Comparison of ENCODE assay signal across 22 mouse cellular contexts in the genomic region with DNA sequence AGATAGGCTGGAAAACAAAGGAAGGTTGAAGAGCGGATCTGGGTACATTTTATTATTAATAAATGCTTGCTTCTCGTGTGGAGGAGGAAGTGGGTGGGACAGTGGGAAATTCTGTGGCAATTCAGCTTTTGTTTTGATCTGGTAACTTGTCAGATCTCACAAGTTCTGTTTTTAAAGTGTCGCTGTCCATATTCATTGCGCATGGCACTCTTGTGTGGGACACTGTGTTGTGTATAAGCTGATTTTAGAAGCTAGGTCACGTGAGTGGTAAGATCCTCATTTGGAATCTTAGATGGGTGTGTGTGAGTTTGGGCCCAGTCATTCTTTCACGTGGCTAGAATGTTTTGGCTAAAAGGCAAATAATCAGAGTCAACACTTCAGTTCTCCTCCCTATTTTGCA. TPM values are rescaled to one million over a fixed set of nuclear protein-coding genes. Genes with fewer than 3 reads are reported as not detected.
DNase-seq lines count a peak whose midpoint lies in the region; ATAC-seq and TF ChIP-seq lines count a peak whose summit lies in the region.
"Had no signal": no experiment of that assay in that cellular context is flagged by ENCODE, and none has a peak within 500 bp of the region (broad histone marks: within the 10 kb centered on the region; RNA-seq: fewer than 3 reads in every experiment).

No protein-coding gene starts in this region.

- H3K9me3 ChIP-seq in lung, postnatal 0 days (ENCODE audit: low read length), result no peaks in the 10 kb centered on the region
- no peaks in the 10 kb centered on the region for H3K9me3 ChIP-seq in hindbrain, embryonic 12.5 days (replicated peaks)
- no peaks in the 10 kb centered on the region for H3K9me3 ChIP-seq in intestine, embryonic 16.5 days (ENCODE audit: control insufficient read depth, low read length)
- H3K9me3 ChIP-seq: forebrain, embryonic 10.5 days; heart, embryonic 12.5 days; limb, embryonic 12.5 days had no signal

- no peak for TF ChIP-seq CTCF in gastrocnemius, adult 2 months (IDR thresholded peaks at IDR 0.05)
- no peak for TF ChIP-seq CTCF in lung, postnatal 0 days (IDR thresholded peaks at IDR 0.05)

- peak overlapping the region; percentile 48; the same call in 1 of the 2 replicates for H3K27ac ChIP-seq in gastrocnemius, adult 2 months
- 0 out of 2 replicates have a peak overlapping the region, but pooled peaks have one; percentile 26 for H3K27ac ChIP-seq in lung, postnatal 0 days (ENCODE audit: low read length)
- H3K27ac ChIP-seq in hindbrain, embryonic 12.5 days, result no peak overlapping the region
- no peak overlapping the region for H3K27ac ChIP-seq in intestine, embryonic 16.5 days (ENCODE audit: low read length)
- H3K27ac ChIP-seq: forebrain, embryonic 10.5 days; hindbrain, embryonic 14.5 days; limb, embryonic 12.5 days; liver, embryonic 14.5 days had no signal

- no peak for DNase-seq in gastrocnemius, adult 2 months
- DNase-seq in gastrocnemius, postnatal 14 days, result no peak
- DNase-seq in lung, postnatal 0 days (ENCODE audit: low spot score), result peak; percentile 19
- DNase-seq in lung, adult 18-20 months, result no peak
- peak; percentile 40 for DNase-seq in induced T-regulatory cell, adult 2 months (ENCODE audit: low read depth)
- DNase-seq: cerebellum, adult 2 months; forebrain, postnatal 0 days; gastrocnemius, postnatal 10 days; heart, postnatal 14 days; kidney, adult 11 months; kidney, postnatal 14 days; lung, postnatal 10 days; right cerebral cortex, postnatal 4 days; thymus, postnatal 14 days had no signal

- 55% methylated on average over 6 of the region's 6 CpGs for WGBS in lung, postnatal 0 days
- WGBS in hindbrain, embryonic 12.5 days, result 84% methylated on average over 6 of the region's 6 CpGs
- 80% methylated on average over 6 of the region's 6 CpGs for WGBS in intestine, embryonic 16.5 days

- no peak overlapping the region for H3K4me3 ChIP-seq in gastrocnemius, adult 2 months
- no peak overlapping the region for H3K4me3 ChIP-seq in lung, postnatal 0 days (ENCODE audit: low read depth, low read length)
- no peak overlapping the region for H3K4me3 ChIP-seq in hindbrain, embryonic 12.5 days
- no peak overlapping the region for H3K4me3 ChIP-seq in intestine, embryonic 16.5 days (ENCODE audit: low read length)
- H3K4me3 ChIP-seq: forebrain, embryonic 10.5 days; heart, embryonic 12.5 days; limb, embryonic 12.5 days had no signal

- peak; percentile 30; the same call in 1 of the 2 replicates for TF ChIP-seq EP300 in lung, postnatal 0 days (IDR thresholded peaks at IDR 0.05)

- H3K36me3 ChIP-seq in lung, postnatal 0 days (ENCODE audit: insufficient read depth, low read length), result peaks cover 10% of the 10 kb centered on the region; the same call in 1 of the 2 replicates
- peaks cover 15% of the 10 kb centered on the region; the same call in 1 of the 2 replicates for H3K36me3 ChIP-seq in hindbrain, embryonic 12.5 days
- H3K36me3 ChIP-seq in intestine, embryonic 16.5 days (ENCODE audit: control insufficient read depth, insufficient read depth, low read length), result no peaks in the 10 kb centered on the region

- intact Hi-C loops in gastrocnemius, adult 2 months (cut with DNase I), result no loop called here
- intact Hi-C loops in gastrocnemius, postnatal 14 days (cut with DNase I; ENCODE audit: low total_unique reads), result no loop called here

- H3K4me2 ChIP-seq in lung, postnatal 0 days (replicated peaks; ENCODE audit: low read depth, low read length), result no peak overlapping the region
- no peak overlapping the region for H3K4me2 ChIP-seq in hindbrain, embryonic 12.5 days (replicated peaks)
- H3K4me2 ChIP-seq in intestine, embryonic 16.5 days (ENCODE audit: low read depth, low read length), result no peak overlapping the region
- H3K4me2 ChIP-seq: heart, embryonic 12.5 days; hindbrain, embryonic 14.5 days; limb, embryonic 12.5 days had no signal

- peaks cover 1% of the 10 kb centered on the region; the same call in 1 of the 2 replicates for H3K4me1 ChIP-seq in lung, postnatal 0 days (ENCODE audit: insufficient read depth, low read depth, low read length)
- peaks cover 11% of the 10 kb centered on the region for H3K4me1 ChIP-seq in hindbrain, embryonic 12.5 days
- peaks cover 15% of the 10 kb centered on the region for H3K4me1 ChIP-seq in intestine, embryonic 16.5 days (ENCODE audit: control insufficient read depth, insufficient read depth, low read length)

- H3K27me3 ChIP-seq in lung, postnatal 0 days (replicated peaks; ENCODE audit: insufficient read depth, low read length), result no peaks in the 10 kb centered on the region
- no peaks in the 10 kb centered on the region for H3K27me3 ChIP-seq in hindbrain, embryonic 12.5 days
- no peaks in the 10 kb centered on the region for H3K27me3 ChIP-seq in intestine, embryonic 16.5 days (replicated peaks; ENCODE audit: control insufficient read depth, insufficient read depth, low read length)
- H3K27me3 ChIP-seq: heart, embryonic 12.5 days; limb, embryonic 12.5 days had no signal

- ATAC-seq in lung, postnatal 0 days, result no peak
- ATAC-seq in hindbrain, embryonic 12.5 days (ENCODE audit: low FRiP score), result no peak
- ATAC-seq in intestine, embryonic 16.5 days, result no peak
- ATAC-seq: forebrain, postnatal 0 days; midbrain, embryonic 16.5 days had no signal

- H3K9ac ChIP-seq in lung, postnatal 0 days (replicated peaks; ENCODE audit: low read depth), result no peak overlapping the region
- H3K9ac ChIP-seq in hindbrain, embryonic 12.5 days, result no peak overlapping the region
- H3K9ac ChIP-seq in intestine, embryonic 16.5 days (ENCODE audit: low read depth, low read length), result no peak overlapping the region
- H3K9ac ChIP-seq: forebrain, postnatal 0 days; heart, embryonic 12.5 days; hindbrain, embryonic 14.5 days; limb, embryonic 12.5 days; liver, embryonic 14.5 days had no signal

RNA-seq across cellular contexts. Expression of a gene that starts 44.2 kb away (rescaled TPM):
- total RNA-seq in gastrocnemius, adult 2 months (2021), result 10 to 100 TPM in 1 of 2 experiments, 1 to 10 TPM in 1; 8.7 to 14.3 TPM
- 10 to 100 TPM; 21.7 to 23.4 TPM for total RNA-seq in gastrocnemius, postnatal 14 days (2021)
- 179 and 213 TPM in 2 replicates for polyA plus RNA-seq in lung, postnatal 0 days (2015; fragmentation: Nextera tagmentation; extraction: Ambion mirVana)
- 68.6 and 69.3 TPM in 2 replicates for polyA plus RNA-seq in hindbrain, embryonic 12.5 days (2016; fragmentation: Nextera tagmentation; extraction: Ambion mirVana)
- 67.9 and 70.9 TPM in 2 replicates for polyA plus RNA-seq in intestine, embryonic 16.5 days (2015; fragmentation: Nextera tagmentation; extraction: Ambion mirVana)

Comparison
In these comparisons a context has a peak if more than half of its experiments do, and no peak if none do; other contexts are left out.
1. DNase-seq: peak in lung, postnatal 0 days (single experiment) and induced T-regulatory cell, adult 2 months (single experiment); none in gastrocnemius, adult 2 months (single experiment), gastrocnemius, postnatal 14 days (single experiment) and lung, adult 18-20 months (0 of 2).
2. H3K27ac ChIP-seq: peak in gastrocnemius, adult 2 months (single experiment) and lung, postnatal 0 days (single experiment); none in hindbrain, embryonic 12.5 days (single experiment) and intestine, embryonic 16.5 days (single experiment).